Mouse (Mus musculus): Measurements from ENCODE around the gene Smad1. TPM values are rescaled to one million over a fixed set of nuclear protein-coding genes. Genes with fewer than 3 reads are reported as not detected.
A peak's percentile ranks its signal among the peaks of the same experiment; 100 is the strongest.

Gene Smad1
- total RNA-seq, 2 experiments from 2014 or later: 24.4 to 31.7 TPM

- no peak for DNase-seq
Measured at GRCm38 (mm10) chr8:79354009-79354408, 45.3 kb downstream of the Smad1 start.

- DNase-seq: no peak
Measured at GRCm38 (mm10) chr8:79351916-79352315, 47.4 kb downstream of the Smad1 start.

GRCm38 (mm10) chr8:79350805-79351204 is 48.5 kb downstream of the Smad1 start:
- no peak for DNase-seq

GRCm38 (mm10) chr8:79350094-79350593 is 49.2 kb downstream of the Smad1 start:
- DNase-seq: peak; percentile 31 to 42

GRCm38 (mm10) chr8:79346414-79346813 is 52.9 kb downstream of the Smad1 start:
- DNase-seq: no peak

GRCm38 (mm10) chr8:79345856-79346255 is 53.5 kb downstream of the Smad1 start:
- no peak for DNase-seq

GRCm38 (mm10) chr8:79341236-79341635 is 58.1 kb downstream of the Smad1 start:
- no peak for DNase-seq

GRCm38 (mm10) chr8:79339555-79339954 is 59.8 kb downstream of the Smad1 start:
- peak in 1 of 2 experiments; percentile 14 for DNase-seq

GRCm38 (mm10) chr8:79338619-79339018 is 60.7 kb downstream of the Smad1 start:
- DNase-seq: no peak

- no peak for DNase-seq
Measured at GRCm38 (mm10) chr8:79332109-79332900, 67.0 kb downstream of the Smad1 start.

GRCm38 (mm10) chr8:79331571-79331970 is 67.7 kb downstream of the Smad1 start:
- DNase-seq: no peak

- no peak for DNase-seq
Measured at GRCm38 (mm10) chr8:79331017-79331416, 68.3 kb downstream of the Smad1 start.

GRCm38 (mm10) chr8:79329735-79330134 is 69.6 kb downstream of the Smad1 start:
- DNase-seq: no peak

- no peak for DNase-seq
Measured at GRCm38 (mm10) chr8:79329182-79329581, 70.1 kb downstream of the Smad1 start.

GRCm38 (mm10) chr8:79325510-79325909 is 73.8 kb downstream of the Smad1 start:
- no peak for DNase-seq

GRCm38 (mm10) chr8:79324928-79325327 is 74.4 kb downstream of the Smad1 start:
- no peak for DNase-seq

- DNase-seq: no peak
Measured at GRCm38 (mm10) chr8:79324036-79324435, 75.3 kb downstream of the Smad1 start.

GRCm38 (mm10) chr8:79323121-79323520 is 76.2 kb downstream of the Smad1 start:
- DNase-seq: no peak

- no peak for DNase-seq
Measured at GRCm38 (mm10) chr8:79310801-79311200, 88.5 kb downstream of the Smad1 start.

GRCm38 (mm10) chr8:79305941-79306340 is 93.4 kb downstream of the Smad1 start:
- DNase-seq: no peak

- no peak for DNase-seq
Measured at GRCm38 (mm10) chr8:79301548-79301947, 97.8 kb downstream of the Smad1 start.

- no peak for DNase-seq
Measured at GRCm38 (mm10) chr8:79299704-79300103, 99.6 kb downstream of the Smad1 start.

- peak; percentile 56 to 57 for DNase-seq
Measured at GRCm38 (mm10) chr8:79297763-79298162, 101.6 kb downstream of the Smad1 start.

Data from layer of hippocampus, postnatal 36 days (tissue).